Mouse (Mus musculus) forebrain, embryonic 15.5 days (tissue): ENCODE measurements around the gene Stk10. TPM values are rescaled to one million over a fixed set of nuclear protein-coding genes. Genes with fewer than 3 reads are reported as not detected.
A peak's percentile ranks its signal among the peaks of the same experiment; 100 is the strongest.

Experiments used
- ATAC-seq: fragments of 200-750 bp; cut with Nextera tagmentation; replicated peaks from 2 replicates; pipeline ENCODE4 v1.8.0; 2017; ENCODE audit warnings: mild to moderate bottlenecking, moderate TSS enrichment, moderate library complexity
- H3K27ac ChIP-seq: fragments of 300-500 bp; sonication (generic); replicated peaks from 2 replicates; pipeline ENCODE4 v1.5.1; 2015; ENCODE audit warnings: mild to moderate bottlenecking, inconsistent platforms
- H3K27me3 ChIP-seq: fragments of 300-500 bp; sonication (generic); 2 replicates; pipeline ENCODE4 v1.6.1; 2015; ENCODE audit warnings: inconsistent platforms
- H3K36me3 ChIP-seq: fragments of 300-500 bp; sonication (generic); 2 replicates; pipeline ENCODE4 v1.6.1; 2015; ENCODE audit warnings: mild to moderate bottlenecking, inconsistent platforms
- H3K4me1 ChIP-seq: fragments of 300-500 bp; sonication (generic); 2 replicates; pipeline ENCODE4 v1.6.1; 2015; ENCODE audit warnings: inconsistent platforms
- H3K4me2 ChIP-seq: fragments of 300-500 bp; sonication (generic); replicated peaks from 2 replicates; pipeline ENCODE4 v1.6.1; 2015; ENCODE audit warnings: mild to moderate bottlenecking, inconsistent platforms
- H3K4me3 ChIP-seq: fragments of 300-500 bp; sonication (generic); 2 replicates; pipeline ENCODE4 v1.5.1; 2015; ENCODE audit warnings: mild to moderate bottlenecking, inconsistent platforms
- H3K9ac ChIP-seq: fragments of 300-500 bp; sonication (generic); replicated peaks from 2 replicates; pipeline ENCODE4 v1.6.1; 2015; ENCODE audit warnings: mild to moderate bottlenecking, inconsistent platforms
- H3K9me3 ChIP-seq: fragments of 300-500 bp; sonication (generic); 2 replicates; pipeline ENCODE4 v1.6.1; 2016; ENCODE audit warnings: inconsistent platforms
- WGBS: fragments of 180-500 bp; shearing (Covaris S2); methylation state at CpG from one replicate; pipeline ENCODE4 v1.1.7; 2015; ENCODE audit warnings: mixed read lengths; 5-methylcytosine and 5-hydroxymethylcytosine counted together
- polyA plus RNA-seq: library from polyadenylated mRNA; unstranded; fragments of >200 nt; fragmentation: Nextera tagmentation; extraction: Ambion mirVana; gene quantifications from 2 replicates; pipeline ENCODE4 v1.2.1, GENCODE M21; 2015

The Stk10 gene
- polyA plus RNA-seq, 1 experiment from 2014 or later = 2.1 TPM

GRCm38 (mm10) chr11:32619257-32619816, 86.2 kb downstream of the Stk10 start:
- WGBS = 64% methylated on average over 8 of the region's 8 CpGs
- no peak for ATAC-seq
- Histone ChIP-seq H3K27ac (no peak overlapping the region), H3K4me3 (no peak overlapping the region), H3K9ac (no peak overlapping the region), H3K27me3 (no peaks in the 10 kb centered on the region), H3K4me1 (peaks cover 24% of the 10 kb centered on the region), H3K36me3 (no peaks in the 10 kb centered on the region), H3K4me2 (no peak overlapping the region), H3K9me3 (no peaks in the 10 kb centered on the region)

- Histone ChIP-seq H3K4me3 (no peak overlapping the region), H3K4me2 (no peak overlapping the region), H3K27me3 (no peaks in the 10 kb centered on the region), H3K9me3 (no peaks in the 10 kb centered on the region), H3K27ac (no peak overlapping the region), H3K9ac (no peak overlapping the region), H3K4me1 (peaks cover 24% of the 10 kb centered on the region), H3K36me3 (no peaks in the 10 kb centered on the region)
- WGBS = 81% methylated on average over 6 of the region's 6 CpGs
- no peak for ATAC-seq
Measured at GRCm38 (mm10) chr11:32619866-32620456, 86.9 kb downstream of the Stk10 start.

- Histone ChIP-seq H3K4me3 (no peak overlapping the region), H3K9ac (no peak overlapping the region), H3K4me2 (no peak overlapping the region), H3K4me1 (peaks cover 24% of the 10 kb centered on the region), H3K9me3 (no peaks in the 10 kb centered on the region), H3K27me3 (no peaks in the 10 kb centered on the region), H3K27ac (peak overlapping the region; percentile 65; the same call in 1 of the 2 replicates), H3K36me3 (no peaks in the 10 kb centered on the region)
- 65% methylated on average over 12 of the region's 12 CpGs for WGBS
- ATAC-seq = no peak
Measured at GRCm38 (mm10) chr11:32621831-32622478, 88.8 kb downstream of the Stk10 start.

GRCm38 (mm10) chr11:32622479-32623190, 89.5 kb downstream of the Stk10 start:
- Histone ChIP-seq H3K9ac (no peak overlapping the region), H3K4me2 (no peak overlapping the region), H3K27ac (peak overlapping the region; percentile 65), H3K9me3 (no peaks in the 10 kb centered on the region), H3K36me3 (no peaks in the 10 kb centered on the region), H3K27me3 (no peaks in the 10 kb centered on the region), H3K4me3 (no peak overlapping the region), H3K4me1 (peaks cover 24% of the 10 kb centered on the region)
- peak; percentile 5; the same call in 1 of the 2 replicates for ATAC-seq
- 85% methylated on average over 13 of the region's 13 CpGs for WGBS

GRCm38 (mm10) chr11:32623236-32623635, 90.1 kb downstream of the Stk10 start:
- Histone ChIP-seq H3K4me3 (no peak overlapping the region), H3K9me3 (no peaks in the 10 kb centered on the region), H3K27me3 (no peaks in the 10 kb centered on the region), H3K4me2 (no peak overlapping the region), H3K4me1 (peaks cover 24% of the 10 kb centered on the region), H3K9ac (no peak overlapping the region), H3K27ac (peak overlapping the region; percentile 65), H3K36me3 (no peaks in the 10 kb centered on the region)
- ATAC-seq = peak; percentile 78
- WGBS = 69% methylated on average over 5 of the region's 5 CpGs

GRCm38 (mm10) chr11:32623912-32624311, 90.8 kb downstream of the Stk10 start:
- no peak overlapping the region for H3K9ac ChIP-seq
- H3K27ac ChIP-seq = no peak overlapping the region
- no peaks in the 10 kb centered on the region for H3K36me3 ChIP-seq
- H3K27me3 ChIP-seq = no peaks in the 10 kb centered on the region
- peaks cover 24% of the 10 kb centered on the region for H3K4me1 ChIP-seq
- H3K4me3 ChIP-seq = no peak overlapping the region
- no peak for ATAC-seq
- H3K4me2 ChIP-seq = no peak overlapping the region
- 79% methylated on average over 6 of the region's 6 CpGs for WGBS
- H3K9me3 ChIP-seq = no peaks in the 10 kb centered on the region

- WGBS = 64% methylated on average over 1 of the region's 1 CpGs
Measured at GRCm38 (mm10) chr11:32625677-32626076, 92.6 kb downstream of the Stk10 start.

GRCm38 (mm10) chr11:32626079-32626478, 93.0 kb downstream of the Stk10 start:
- ATAC-seq = no peak
- WGBS = 82% methylated on average over 6 of the region's 6 CpGs
- H3K27ac ChIP-seq = no peak overlapping the region

More at GRCm38 (mm10) chr11:32625677-32626076, 92.6 kb downstream of the Stk10 start:
- H3K27ac ChIP-seq = no peak overlapping the region
- H3K9ac ChIP-seq = no peak overlapping the region
- no peaks in the 10 kb centered on the region for H3K27me3 ChIP-seq
- H3K4me2 ChIP-seq = no peak overlapping the region
- peaks cover 19% of the 10 kb centered on the region for H3K4me1 ChIP-seq
- no peaks in the 10 kb centered on the region for H3K9me3 ChIP-seq
- no peak overlapping the region for H3K4me3 ChIP-seq
- ATAC-seq = no peak
- no peaks in the 10 kb centered on the region for H3K36me3 ChIP-seq

GRCm38 (mm10) chr11:32627900-32628299, 94.8 kb downstream of the Stk10 start:
- H3K36me3 ChIP-seq = no peaks in the 10 kb centered on the region
- peaks cover 8% of the 10 kb centered on the region for H3K4me1 ChIP-seq
- H3K27me3 ChIP-seq = no peaks in the 10 kb centered on the region
- no peak overlapping the region for H3K4me3 ChIP-seq
- WGBS = 87% methylated on average over 6 of the region's 6 CpGs
- no peaks in the 10 kb centered on the region for H3K9me3 ChIP-seq
- ATAC-seq = no peak
- H3K9ac ChIP-seq = no peak overlapping the region
- H3K27ac ChIP-seq = no peak overlapping the region
- no peak overlapping the region for H3K4me2 ChIP-seq

More at GRCm38 (mm10) chr11:32626079-32626478, 93.0 kb downstream of the Stk10 start:
- no peak overlapping the region for H3K4me2 ChIP-seq
- H3K36me3 ChIP-seq = no peaks in the 10 kb centered on the region
- H3K9me3 ChIP-seq = no peaks in the 10 kb centered on the region
- H3K4me3 ChIP-seq = no peak overlapping the region
- no peak overlapping the region for H3K9ac ChIP-seq
- no peaks in the 10 kb centered on the region for H3K27me3 ChIP-seq
- peaks cover 19% of the 10 kb centered on the region for H3K4me1 ChIP-seq

- Histone ChIP-seq H3K4me1 (no peaks in the 10 kb centered on the region), H3K36me3 (no peaks in the 10 kb centered on the region), H3K9ac (no peak overlapping the region), H3K9me3 (no peaks in the 10 kb centered on the region), H3K4me3 (no peak overlapping the region), H3K27me3 (no peaks in the 10 kb centered on the region), H3K27ac (no peak overlapping the region), H3K4me2 (no peak overlapping the region)
- ATAC-seq = no peak
- 85% methylated on average over 4 of the region's 4 CpGs for WGBS
Measured at GRCm38 (mm10) chr11:32629713-32630211, 96.7 kb downstream of the Stk10 start.

- no peak overlapping the region for H3K9ac ChIP-seq
- no peak overlapping the region for H3K27ac ChIP-seq
- H3K9me3 ChIP-seq = no peaks in the 10 kb centered on the region
- H3K36me3 ChIP-seq = no peaks in the 10 kb centered on the region
- no peak for ATAC-seq
- H3K4me3 ChIP-seq = no peak overlapping the region
- no peaks in the 10 kb centered on the region for H3K27me3 ChIP-seq
- WGBS = 100% methylated on average over 5 of the region's 5 CpGs
- no peaks in the 10 kb centered on the region for H3K4me1 ChIP-seq
- H3K4me2 ChIP-seq = no peak overlapping the region
Measured at GRCm38 (mm10) chr11:32632671-32633070, 99.6 kb downstream of the Stk10 start.

GRCm38 (mm10) chr11:32633542-32633941, 100.4 kb downstream of the Stk10 start:
- Histone ChIP-seq H3K27ac (no peak overlapping the region), H3K4me2 (no peak overlapping the region), H3K27me3 (no peaks in the 10 kb centered on the region), H3K36me3 (no peaks in the 10 kb centered on the region), H3K9me3 (no peaks in the 10 kb centered on the region), H3K9ac (no peak overlapping the region), H3K4me3 (no peak overlapping the region), H3K4me1 (no peaks in the 10 kb centered on the region)
- no peak for ATAC-seq
- WGBS = 69% methylated on average over 3 of the region's 3 CpGs
